Mouse (Mus musculus): ENCODE data around the gene Samd14.

The Samd14 gene

DNA sequence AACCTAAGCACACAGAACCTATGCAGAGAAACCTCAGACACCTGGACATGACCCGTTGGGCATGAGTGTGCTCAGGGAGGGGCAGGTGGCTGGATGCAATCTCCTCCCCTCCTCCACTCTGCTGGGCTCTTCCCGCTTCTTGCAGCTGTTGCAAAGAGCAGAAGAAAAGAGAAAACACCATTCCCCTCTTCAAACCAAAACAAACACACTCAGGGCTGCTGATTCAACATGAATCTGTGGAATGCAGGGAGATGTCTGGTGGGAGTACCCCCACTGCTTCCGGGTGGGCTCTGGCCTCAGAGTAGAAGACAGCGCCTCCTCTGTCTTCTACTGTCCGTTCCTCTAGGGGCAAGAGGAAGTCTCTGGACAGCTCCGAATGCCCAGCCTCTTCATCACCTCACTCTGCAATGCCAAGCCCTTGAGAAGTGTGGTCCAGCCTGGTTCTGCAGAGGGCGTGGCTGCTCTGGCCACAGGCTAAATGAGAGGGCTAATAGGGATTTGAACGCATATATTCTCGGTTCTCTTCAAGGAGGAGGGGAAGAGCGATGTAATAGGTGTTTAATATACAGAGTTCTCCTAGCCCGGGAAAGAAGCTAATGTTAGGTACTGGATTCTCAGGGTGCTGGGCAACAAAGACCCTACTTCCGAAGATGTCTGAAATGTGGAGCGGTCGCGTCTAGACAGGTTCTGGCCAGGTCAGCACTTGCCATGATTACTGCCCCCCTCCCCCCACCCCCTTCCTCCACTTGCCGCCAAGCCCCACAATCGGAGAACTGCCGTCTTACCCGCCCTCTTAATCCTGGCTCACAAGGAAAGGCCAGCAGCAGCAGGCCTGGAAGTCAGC lies 65.7 kb downstream of the Samd14 start:
- DNase-seq = peak; percentile 51

Data from cerebellum, adult 9-11 months (tissue).